Mouse (Mus musculus) hindbrain, embryonic 10.5 days (tissue): ENCODE results near the gene Ikbke. TPM values are rescaled to one million over a fixed set of nuclear protein-coding genes. Genes with fewer than 3 reads are reported as not detected.

Experiments
- polyA plus RNA-seq: library from polyadenylated mRNA; unstranded; fragments of >200 nt; fragmentation: Nextera tagmentation; extraction: Ambion mirVana; gene quantifications from 2 replicates; pipeline ENCODE4 v1.2.1, GENCODE M21; 2016

Ikbke gene
- polyA plus RNA-seq, 1 experiment from 2014 or later: 1.5 TPM

Other genes starting within 250 kb of the Ikbke start
- 47.0 and 51.1 TPM in 2 replicates for gene Mapkapk2, start 181.8 kb downstream of the Ikbke start, polyA plus RNA-seq
- 11.2 and 12.1 TPM in 2 replicates for gene Dyrk3, start 141.3 kb downstream of the Ikbke start, polyA plus RNA-seq
- gene Eif2d, start 126.4 kb downstream of the Ikbke start, polyA plus RNA-seq: 53.9 and 60.6 TPM in 2 replicates
- 1.4 and 1.6 TPM in 2 replicates for gene Rassf5, start 34.3 kb downstream of the Ikbke start, polyA plus RNA-seq
- 17.2 TPM in 2 replicates for gene Srgap2, start 247.7 kb upstream of the Ikbke start, polyA plus RNA-seq
- 4.3 and 5.7 TPM in 2 replicates for gene Fam72a, start 248.3 kb upstream of the Ikbke start, polyA plus RNA-seq